Mouse (Mus musculus) CH12.LX (cell line): ENCODE measurements around the gene Smim22. TPM values are rescaled to one million over a fixed set of nuclear protein-coding genes. Genes with fewer than 3 reads are reported as not detected.

ENCODE experiments used
- DNase-seq: peaks from one replicate; pipeline ENCODE4 v3.0.0-alpha.2; 2013; ENCODE audit errors: extremely low read depth
- H3K27ac ChIP-seq: 2 replicates; pipeline ENCODE4 v1.5.1; 2012; ENCODE audit warnings: low read depth, mild to moderate bottlenecking, control low read depth, moderate library complexity; ENCODE audit not compliant: insufficient read depth
- H3K27me3 ChIP-seq: replicated peaks from 2 replicates; pipeline ENCODE3; 2012; ENCODE audit warnings: inconsistent platforms
- H3K36me3 ChIP-seq, 2 experiments: replicated peaks in 1 of 2; 2 replicates each; pipeline versions ENCODE3 to v1.6.1; 2012; ENCODE audit warnings: inconsistent platforms in 1 of 2, low read length in 1 of 2, mild to moderate bottlenecking in 1 of 2, mixed read lengths in 1 of 2, moderate library complexity in 1 of 2; ENCODE audit not compliant: control insufficient read depth in 1 of 2, insufficient read depth in 1 of 2
- H3K4me1 ChIP-seq, 2 experiments: 2 replicates each; pipeline ENCODE4 v1.6.1; 2012; ENCODE audit warnings: inconsistent platforms in 1 of 2, moderate library complexity in 1 of 2; ENCODE audit not compliant: insufficient read depth in 2 of 2, control insufficient read depth in 1 of 2
- H3K4me2 ChIP-seq: 2 replicates; pipeline ENCODE4 v1.6.1; 2012; ENCODE audit warnings: low read depth, mild to moderate bottlenecking, control low read depth; ENCODE audit not compliant: poor library complexity, insufficient read depth, severe bottlenecking
- H3K4me3 ChIP-seq, 3 experiments: fragments of 150-350 bp in 1 of 3; sonication (generic) in 1 of 3; replicated peaks in 1 of 3; 2 replicates each; pipeline versions ENCODE3 to v1.5.1; 2011 to 2012; ENCODE audit warnings: low read depth in 2 of 3, low read length in 2 of 3, mild to moderate bottlenecking in 2 of 3, moderate library complexity in 2 of 3, control low read depth in 1 of 3, improper control_type of control experiment in 1 of 3, inconsistent platforms in 1 of 3, mixed read lengths in 1 of 3; ENCODE audit not compliant: poor library complexity in 1 of 3
- H3K79me2 ChIP-seq: replicated peaks from 2 replicates; pipeline ENCODE4 v1.6.1; 2012; ENCODE audit warnings: mild to moderate bottlenecking, moderate library complexity; ENCODE audit not compliant: control insufficient read depth, poor library complexity, insufficient read depth, severe bottlenecking; ENCODE audit errors: extremely low read depth
- H3K9ac ChIP-seq: 2 replicates; pipeline ENCODE4 v1.6.1; 2012; ENCODE audit warnings: low read depth, mild to moderate bottlenecking, control low read depth, moderate library complexity; ENCODE audit not compliant: insufficient read depth
- H3K9me3 ChIP-seq: replicated peaks from 2 replicates; pipeline ENCODE3; 2012; ENCODE audit warnings: low read length, inconsistent platforms, mixed read lengths
- BHLHE40 ChIP-seq: IDR thresholded peaks from 2 replicates; pipeline ENCODE4 v1.6.1; 2011; ENCODE audit warnings: mild to moderate bottlenecking, low read depth, low read length, improper control_type of control experiment
- CHD2 ChIP-seq: IDR thresholded peaks from 2 replicates; pipeline ENCODE4 v1.6.1; 2011; ENCODE audit warnings: low read length, improper control_type of control experiment
- E2F4 ChIP-seq: IDR thresholded peaks from 2 replicates; pipeline ENCODE4 v1.6.1; 2011; ENCODE audit warnings: low read depth, low read length, improper control_type of control experiment; ENCODE audit not compliant: insufficient replicate concordance
- ELF1 ChIP-seq: IDR thresholded peaks from 2 replicates; pipeline ENCODE4 v1.6.1; 2014; ENCODE audit warnings: low read depth, mild to moderate bottlenecking, inconsistent platforms, low read length, improper control_type of control experiment
- EP300 ChIP-seq: IDR thresholded peaks from 2 replicates; pipeline ENCODE4 v1.6.1; 2011; ENCODE audit warnings: low read length, improper control_type of control experiment
- GABPA ChIP-seq: IDR thresholded peaks from 2 replicates; pipeline ENCODE4 v1.6.1; 2012; ENCODE audit warnings: low read depth, low read length, improper control_type of control experiment, inconsistent platforms; ENCODE audit not compliant: insufficient replicate concordance
- HCFC1 ChIP-seq: IDR thresholded peaks from 2 replicates; pipeline ENCODE4 v1.6.1; 2012; ENCODE audit warnings: low read depth, mild to moderate bottlenecking, inconsistent platforms, low read length, improper control_type of control experiment
- JUN ChIP-seq: IDR thresholded peaks from 2 replicates; pipeline ENCODE4 v1.6.1; 2011; ENCODE audit warnings: low read depth, mild to moderate bottlenecking, low read length, improper control_type of control experiment, moderate library complexity; ENCODE audit not compliant: insufficient read depth
- JUND ChIP-seq: conservative IDR thresholded peaks from 2 replicates; pipeline ENCODE4 v1.6.1; 2011; ENCODE audit warnings: low read depth, low read length, improper control_type of control experiment
- MAX ChIP-seq: IDR thresholded peaks from 2 replicates; pipeline ENCODE4 v1.6.1; 2011; ENCODE audit warnings: low read length, improper control_type of control experiment
- MXI1 ChIP-seq: IDR thresholded peaks from 2 replicates; pipeline ENCODE4 v1.6.1; 2011; ENCODE audit warnings: mild to moderate bottlenecking, low read depth, low read length, improper control_type of control experiment
- NELFE ChIP-seq: IDR thresholded peaks from 2 replicates; pipeline ENCODE4 v1.6.1; 2011; ENCODE audit warnings: low read depth, low read length, improper control_type of control experiment
- NRF1 ChIP-seq: IDR thresholded peaks from 2 replicates; pipeline ENCODE4 v1.6.1; 2014; ENCODE audit warnings: low read depth, mild to moderate bottlenecking, inconsistent platforms, low read length, improper control_type of control experiment, moderate library complexity
- PAX5 ChIP-seq: IDR thresholded peaks from 2 replicates; pipeline ENCODE4 v1.6.1; 2012; ENCODE audit warnings: low read length, inconsistent platforms, mixed read lengths
- POLR2A ChIP-seq: IDR thresholded peaks from 2 replicates; pipeline ENCODE4 v1.6.1; 2011; ENCODE audit warnings: low read depth, mild to moderate bottlenecking, improper control_type of control experiment, low read length
- POLR2AphosphoS2 ChIP-seq: IDR thresholded peaks from 2 replicates; pipeline ENCODE4 v1.6.1; 2011; ENCODE audit warnings: low read depth, low read length, improper control_type of control experiment
- RAD21 ChIP-seq: IDR thresholded peaks from 2 replicates; pipeline ENCODE4 v1.6.1; 2011; ENCODE audit warnings: low read depth, mild to moderate bottlenecking, low read length, improper control_type of control experiment, moderate library complexity
- RCOR1 ChIP-seq: conservative IDR thresholded peaks from 2 replicates; pipeline ENCODE4 v1.6.1; 2012; ENCODE audit warnings: low read depth, mild to moderate bottlenecking, inconsistent platforms, low read length, improper control_type of control experiment
- SIN3A ChIP-seq: IDR thresholded peaks from 2 replicates; pipeline ENCODE4 v1.6.1; 2012; ENCODE audit warnings: low read length, improper control_type of control experiment, inconsistent platforms
- TCF12 ChIP-seq: IDR thresholded peaks from 2 replicates; pipeline ENCODE4 v1.6.1; 2014; ENCODE audit warnings: low read depth, mild to moderate bottlenecking, inconsistent platforms, low read length, improper control_type of control experiment
- USF1 ChIP-seq: IDR thresholded peaks from 2 replicates; pipeline ENCODE4 v1.6.1; 2014; ENCODE audit warnings: low read depth, mild to moderate bottlenecking, inconsistent platforms, low read length, improper control_type of control experiment
- USF2 ChIP-seq: conservative IDR thresholded peaks from 2 replicates; pipeline ENCODE4 v1.6.1; 2011; ENCODE audit warnings: low read depth, low read length, improper control_type of control experiment
- ZC3H11A ChIP-seq: IDR thresholded peaks from 2 replicates; pipeline ENCODE4 v1.6.1; 2012; ENCODE audit warnings: low read depth, mild to moderate bottlenecking, inconsistent platforms, low read length, improper control_type of control experiment
- ZKSCAN1 ChIP-seq: IDR thresholded peaks from 2 replicates; pipeline ENCODE4 v1.6.1; 2012; ENCODE audit warnings: low read depth, inconsistent platforms, low read length, improper control_type of control experiment, borderline replicate concordance
- ZNF384 ChIP-seq: IDR thresholded peaks from 2 replicates; pipeline ENCODE4 v1.6.1; 2012; ENCODE audit warnings: low read depth, low read length, improper control_type of control experiment, inconsistent platforms
- dilution Hi-C: fragments of 300-500 bp; cut with MboI; formaldehyde crosslinking; loops from 2 replicates; pipeline ENCODE4 v1.14.3; 2020; ENCODE audit warnings: low sequenced_read_pairs; ENCODE audit not compliant: extremely low pct_unique_long_range_greater_than_20kb, extremely low pct_ligation_motif_present
- in situ Hi-C: fragments of 300-500 bp; cut with MboI; formaldehyde crosslinking; loops from 3 replicates; pipeline ENCODE4 v1.14.3; 2019; ENCODE audit warnings: low sequenced_read_pairs, low pct_ligation_motif_present, low pct_unique_long_range_greater_than_20kb, mixed read lengths
- polyA plus RNA-seq: library from polyadenylated mRNA; unstranded; fragments of >175 nt; gene quantifications from 2 replicates; pipeline ENCODE4 v1.2.1, GENCODE M21; 2012; ENCODE audit warnings: low read depth; ENCODE audit not compliant: insufficient read length
- total RNA-seq, 2 experiments: library from RNA; depleted of rRNA; stranded (reverse); fragments of 300-350 nt in 1 of 2; fragments of >200 nt in 1 of 2; gene quantifications; 2 replicates each; pipeline ENCODE4 v1.2.3; 2012 to 2014

Smim22 gene
- total and polyA plus RNA-seq, 3 experiments, result not detected

DNA sequence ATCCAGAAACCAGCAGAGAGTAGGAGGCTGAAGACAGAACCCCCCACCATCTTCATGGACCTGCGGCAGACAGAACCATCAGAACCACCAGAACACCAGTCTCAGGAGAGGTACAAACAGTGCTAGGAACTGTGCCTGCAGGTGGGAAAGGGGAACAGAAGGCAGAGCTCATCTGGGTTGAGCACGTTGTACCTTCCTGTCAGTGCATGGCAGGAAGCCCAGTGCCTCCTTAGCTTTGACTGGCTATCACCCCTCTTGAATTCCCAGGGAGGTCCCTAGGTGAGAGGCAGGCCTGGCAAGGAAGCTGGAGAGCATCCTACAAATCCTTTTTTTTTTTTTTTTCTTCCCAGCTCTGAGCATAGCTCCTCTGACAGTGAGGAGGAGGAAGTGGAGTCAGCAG lies 30.9 kb upstream of the Smim22 start:
- no peaks in the 10 kb centered on the region for H3K9me3 ChIP-seq
- no peak overlapping the region for H3K9ac ChIP-seq
- H3K4me2 ChIP-seq, result no peak overlapping the region
- no peak overlapping the region for H3K4me3 ChIP-seq
- dilution Hi-C loops, result no loop called here
- DNase-seq, result no peak
- no peak overlapping the region for H3K27ac ChIP-seq
- TF ChIP-seq ZKSCAN1 (no peak), RAD21 (no peak), ZC3H11A (no peak), USF2 (no peak), MAX (no peak), E2F4 (no peak), RCOR1 (no peak), SIN3A (no peak), PAX5 (no peak), NELFE (no peak), NRF1 (no peak), EP300 (no peak), GABPA (no peak), MXI1 (no peak), USF1 (no peak), ZNF384 (no peak)
- TF ChIP-seq, all 38 proteins: peak for 0
- Histone ChIP-seq H3K79me2 (no peaks in the 10 kb centered on the region), H3K27me3 (no peaks in the 10 kb centered on the region), H3K4me1 (peaks cover 0 to 14% of the 10 kb centered on the region in 2 experiments; a peak in 2 of 4 replicates), H3K36me3 (peaks cover 0 to 2% of the 10 kb centered on the region in 2 experiments)
- in situ Hi-C loops, result no loop called here

DNA sequence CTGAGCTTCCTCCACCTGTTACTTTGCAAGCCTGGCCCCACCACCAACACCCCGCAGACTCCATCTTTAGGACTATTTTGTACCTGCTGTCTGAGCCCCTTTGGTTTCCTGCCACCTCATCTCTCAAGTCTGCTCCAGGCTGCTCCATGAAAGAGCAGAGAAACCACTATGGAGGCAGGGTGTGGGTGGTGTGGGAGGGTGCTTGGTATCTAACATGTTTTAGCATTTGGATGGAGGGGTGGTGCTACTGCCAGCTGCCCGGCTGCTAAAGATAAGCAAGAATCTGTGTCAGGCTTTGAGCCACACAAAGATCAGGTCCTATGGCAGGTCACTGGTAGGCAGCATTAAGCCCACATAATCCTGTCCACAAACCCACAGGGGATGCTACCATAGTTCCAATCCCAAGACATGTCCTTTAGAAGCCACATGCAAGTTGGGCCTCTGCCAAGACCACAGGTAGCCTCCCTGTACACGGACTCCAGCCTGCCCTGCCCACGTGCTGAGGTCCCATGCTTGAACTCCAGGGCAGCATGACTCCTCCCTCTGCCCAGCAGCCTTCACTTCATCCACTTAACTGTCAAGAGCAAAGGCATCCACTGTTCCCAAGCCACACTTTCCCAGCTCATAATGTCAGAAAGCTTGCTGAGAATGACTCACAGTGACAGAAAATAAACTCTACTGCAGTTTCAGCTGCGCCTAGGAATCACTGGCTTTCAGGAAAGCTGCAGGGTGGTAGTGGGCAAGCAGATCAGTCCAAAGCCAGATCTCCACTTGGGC lies 28.6 kb upstream of the Smim22 start:
- in situ Hi-C loops (no loop called here), dilution Hi-C loops (no loop called here)
- H3K4me3 ChIP-seq, result no peak overlapping the region
- H3K36me3 ChIP-seq, result no peaks in the 10 kb centered on the region
- H3K4me1 ChIP-seq, result peaks cover 0 to 6% of the 10 kb centered on the region in 2 experiments; a peak in 1 of 4 replicates
- no peaks in the 10 kb centered on the region for H3K79me2 ChIP-seq
- no peak overlapping the region for H3K9ac ChIP-seq
- DNase-seq, result no peak
- H3K27me3 ChIP-seq, result no peaks in the 10 kb centered on the region
- H3K27ac ChIP-seq, result no peak overlapping the region
- H3K9me3 ChIP-seq, result no peaks in the 10 kb centered on the region
- no peak overlapping the region for H3K4me2 ChIP-seq
- no peak for TF ChIP-seq POLR2AphosphoS2
- TF ChIP-seq RCOR1, result no peak
- no peak for TF ChIP-seq CHD2
- TF ChIP-seq RAD21, result no peak
- no peak for TF ChIP-seq BHLHE40
- TF ChIP-seq JUND, result no peak
- no peak for TF ChIP-seq JUN
- no peak for TF ChIP-seq GABPA
- no peak for TF ChIP-seq ZKSCAN1
- no peak for TF ChIP-seq POLR2A
- TF ChIP-seq SIN3A, result no peak
- no peak for TF ChIP-seq NELFE
- no peak for TF ChIP-seq TCF12
- no peak for TF ChIP-seq ELF1
- TF ChIP-seq HCFC1, result no peak
